Mouse (Mus musculus) embryonic facial prominence, embryonic 13.5 days (tissue): ENCODE results near the gene 6820408C15Rik. TPM values are rescaled to one million over a fixed set of nuclear protein-coding genes. Genes with fewer than 3 reads are reported as not detected.
A peak's percentile ranks its signal among the peaks of the same experiment; 100 is the strongest.
"Not testable (repeated sequence)": the region's sequence is repeated elsewhere in the genome, so short reads cannot be mapped to it uniquely, and the experiment has no call there.

Source experiments
- ATAC-seq: fragments of 200-750 bp; cut with Nextera tagmentation; 2 replicates; pipeline ENCODE4 v1.8.0; 2017; ENCODE audit warnings: low read depth; ENCODE audit not compliant: insufficient number of reproducible peaks, insufficient read depth, low FRiP score, low TSS enrichment
- H3K27ac ChIP-seq: fragments of 300-500 bp; sonication (generic); 2 replicates; pipeline ENCODE4 v1.5.1; 2015; ENCODE audit warnings: moderate library complexity, mild to moderate bottlenecking, inconsistent platforms
- H3K27me3 ChIP-seq: fragments of 300-500 bp; sonication (generic); 2 replicates; pipeline ENCODE4 v1.6.1; 2015; ENCODE audit warnings: mild to moderate bottlenecking, inconsistent platforms
- H3K36me3 ChIP-seq: fragments of 300-500 bp; sonication (generic); 2 replicates; pipeline ENCODE4 v1.6.1; 2015; ENCODE audit warnings: mild to moderate bottlenecking, inconsistent platforms
- H3K4me1 ChIP-seq: fragments of 300-500 bp; sonication (generic); 2 replicates; pipeline ENCODE4 v1.6.1; 2015; ENCODE audit warnings: inconsistent platforms
- H3K4me2 ChIP-seq: fragments of 300-500 bp; sonication (generic); 2 replicates; pipeline ENCODE4 v1.6.1; 2015; ENCODE audit warnings: moderate library complexity, mild to moderate bottlenecking, inconsistent platforms
- H3K4me3 ChIP-seq: fragments of 300-500 bp; sonication (generic); 2 replicates; pipeline ENCODE4 v1.5.1; 2015; ENCODE audit warnings: mild to moderate bottlenecking, inconsistent platforms
- H3K9ac ChIP-seq: fragments of 300-500 bp; sonication (generic); 2 replicates; pipeline ENCODE4 v1.6.1; 2015; ENCODE audit warnings: mild to moderate bottlenecking, inconsistent platforms
- H3K9me3 ChIP-seq: fragments of 300-500 bp; sonication (generic); 2 replicates; pipeline ENCODE4 v1.6.1; 2016; ENCODE audit warnings: inconsistent platforms
- WGBS: fragments of 180-500 bp; shearing (Covaris S2); methylation state at CpG from one replicate; pipeline ENCODE4 v1.1.7; 2015; ENCODE audit warnings: mixed read lengths; 5-methylcytosine and 5-hydroxymethylcytosine counted together
- polyA plus RNA-seq: library from polyadenylated mRNA; unstranded; fragments of >200 nt; fragmentation: Nextera tagmentation; extraction: Ambion mirVana; gene quantifications from 2 replicates; pipeline ENCODE4 v1.2.1, GENCODE M21; 2015

The 6820408C15Rik gene
- polyA plus RNA-seq, 1 experiment from 2014 or later, result 0.44 TPM

DNA sequence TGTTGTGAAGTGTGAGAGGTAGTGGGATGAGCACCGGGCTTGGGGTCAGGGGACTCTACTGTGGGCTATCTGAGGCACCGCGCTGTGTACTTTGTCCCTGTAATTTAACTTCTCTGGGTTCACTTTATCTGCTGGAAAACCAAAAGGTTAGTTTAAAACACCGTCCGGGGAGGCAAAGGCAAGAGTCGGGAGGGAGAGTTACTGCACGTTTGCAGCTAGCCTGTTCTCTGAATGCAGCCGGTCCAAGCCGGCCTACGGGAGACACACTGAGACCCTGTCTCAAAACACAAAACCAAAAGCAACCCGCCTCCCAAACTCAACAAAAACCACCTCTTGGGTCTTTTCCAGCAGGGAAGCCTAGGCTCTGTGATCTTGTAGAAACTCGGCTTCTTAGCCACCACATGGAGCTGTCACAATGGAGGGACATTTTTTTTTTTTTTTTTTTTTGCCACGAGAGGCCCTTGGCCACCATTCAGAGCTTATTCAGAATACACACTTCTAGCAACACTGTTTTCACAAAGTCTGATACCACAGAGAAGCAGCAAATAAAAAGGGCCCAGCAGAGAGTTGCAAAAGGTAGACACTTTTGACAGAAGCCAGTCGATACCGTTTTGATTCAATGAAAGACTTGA is 2.7 kb upstream of the 6820408C15Rik start:
- peak overlapping the region; percentile 99 for H3K27ac ChIP-seq
- H3K9ac ChIP-seq, result peak overlapping the region; percentile 99
- peak overlapping the region; percentile 95 for H3K4me2 ChIP-seq
- H3K36me3 ChIP-seq, result no peaks in the 10 kb centered on the region
- no peaks in the 10 kb centered on the region for H3K27me3 ChIP-seq
- WGBS, result 2% methylated on average over 15 of the region's 15 CpGs
- no peak for ATAC-seq
- peak overlapping the region; percentile 90 for H3K4me3 ChIP-seq
- H3K9me3 ChIP-seq, result no peaks in the 10 kb centered on the region; the same call in none of the 2 replicates
- H3K4me1 ChIP-seq, result peaks cover 41% of the 10 kb centered on the region

DNA sequence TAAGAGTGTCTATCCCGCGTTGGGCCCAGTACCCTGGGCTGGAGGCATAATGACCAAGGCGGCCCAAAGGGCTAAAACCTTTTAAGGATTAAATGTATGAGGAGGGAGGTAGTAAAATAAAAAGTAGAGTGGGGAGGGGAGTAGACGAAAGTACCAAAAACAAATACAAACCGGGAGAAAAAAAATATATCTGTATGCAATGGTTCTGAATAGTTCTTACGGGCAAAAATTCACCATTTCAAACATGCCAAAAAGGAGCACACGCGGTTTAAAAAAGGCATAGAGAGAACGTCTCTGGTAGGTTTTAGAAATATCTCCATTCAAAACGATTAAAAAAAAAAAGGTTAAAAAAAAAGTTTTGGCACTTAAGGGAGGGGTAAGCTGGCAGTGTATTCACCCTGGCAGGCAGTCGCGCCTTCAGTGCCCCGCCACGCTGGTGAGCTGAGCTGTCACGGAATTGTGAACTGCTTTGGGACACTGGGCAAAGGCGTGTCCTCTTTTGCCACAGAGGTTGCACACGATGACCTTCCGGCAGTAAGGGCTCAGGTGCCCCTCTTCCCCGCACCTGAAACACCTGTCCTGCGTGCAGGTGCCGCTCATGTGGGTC is 2.1 kb upstream of the 6820408C15Rik start:
- Histone ChIP-seq H3K4me1 (peaks cover 41% of the 10 kb centered on the region), H3K9me3 (no peaks in the 10 kb centered on the region; the same call in none of the 2 replicates), H3K36me3 (no peaks in the 10 kb centered on the region), H3K9ac (peak overlapping the region; percentile 99), H3K27me3 (no peaks in the 10 kb centered on the region), H3K27ac (peak overlapping the region; percentile 99), H3K4me2 (peak overlapping the region; percentile 95), H3K4me3 (peak overlapping the region; percentile 90)
- no peak for ATAC-seq
- 2% methylated on average over 21 of the region's 21 CpGs for WGBS

GRCm38 (mm10) chr2:152413765-152414584 is 1.4 kb upstream of the 6820408C15Rik start:
- H3K36me3 ChIP-seq, result no peaks in the 10 kb centered on the region
- H3K4me2 ChIP-seq, result peak overlapping the region; percentile 95
- H3K9me3 ChIP-seq, result no peaks in the 10 kb centered on the region; the same call in none of the 2 replicates
- ATAC-seq, result no peak
- no peaks in the 10 kb centered on the region for H3K27me3 ChIP-seq
- H3K4me1 ChIP-seq, result peaks cover 41% of the 10 kb centered on the region
- H3K9ac ChIP-seq, result peak overlapping the region; percentile 99
- WGBS, result under 1% methylated on average over 86 of the region's 86 CpGs
- peak overlapping the region; percentile 97 for H3K27ac ChIP-seq
- peak overlapping the region; percentile 90 for H3K4me3 ChIP-seq

DNA sequence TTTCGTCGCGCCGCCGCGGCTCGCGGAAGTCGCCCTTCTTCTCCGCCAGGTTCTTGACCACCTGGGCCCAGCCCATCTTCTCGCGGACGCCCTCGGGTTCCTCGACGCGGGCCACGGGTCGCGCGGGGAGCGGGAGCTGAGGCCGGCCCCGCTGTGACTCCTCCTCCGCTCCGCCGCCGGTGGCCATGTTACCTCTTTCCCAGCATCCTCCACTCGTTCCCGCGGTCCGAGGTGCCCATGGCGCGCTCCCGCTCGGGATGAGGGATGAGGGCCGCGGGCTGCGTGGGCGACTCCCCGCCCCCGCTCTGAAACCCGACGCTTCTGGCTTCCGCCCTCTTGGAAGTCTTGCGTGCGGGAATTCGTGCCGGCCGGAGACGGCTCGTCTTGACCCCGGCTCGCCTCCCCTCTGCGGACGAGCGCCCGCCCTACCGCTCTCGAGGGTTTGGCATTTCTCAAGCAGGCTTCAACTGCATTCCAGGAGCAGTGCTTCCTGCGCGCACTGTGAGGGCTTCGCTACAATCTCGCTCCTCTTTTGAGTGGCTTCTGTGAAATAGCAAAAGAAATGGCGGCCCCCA is 709 bp upstream of the 6820408C15Rik start, which contains the start of gene Zcchc3:
Gene Zcchc3 (minus strand): TSS at position 437 of the 575 bp plus-strand sequence.
- Histone ChIP-seq H3K9ac (peak within 1 kb of the TSS; percentile 99), H3K4me3 (peak within 1 kb of the TSS; percentile 90), H3K36me3 (no peaks in the 10 kb centered on the region), H3K4me2 (peak within 1 kb of the TSS; percentile 95), H3K27me3 (no peaks in the 10 kb centered on the region), H3K9me3 (no peaks in the 10 kb centered on the region; the same call in none of the 2 replicates), H3K4me1 (peaks cover 35% of the 10 kb centered on the region), H3K27ac (peak within 1 kb of the TSS; percentile 97)
- peak; percentile 80 for ATAC-seq
- WGBS, result under 1% methylated on average over 59 of the region's 65 CpGs

DNA sequence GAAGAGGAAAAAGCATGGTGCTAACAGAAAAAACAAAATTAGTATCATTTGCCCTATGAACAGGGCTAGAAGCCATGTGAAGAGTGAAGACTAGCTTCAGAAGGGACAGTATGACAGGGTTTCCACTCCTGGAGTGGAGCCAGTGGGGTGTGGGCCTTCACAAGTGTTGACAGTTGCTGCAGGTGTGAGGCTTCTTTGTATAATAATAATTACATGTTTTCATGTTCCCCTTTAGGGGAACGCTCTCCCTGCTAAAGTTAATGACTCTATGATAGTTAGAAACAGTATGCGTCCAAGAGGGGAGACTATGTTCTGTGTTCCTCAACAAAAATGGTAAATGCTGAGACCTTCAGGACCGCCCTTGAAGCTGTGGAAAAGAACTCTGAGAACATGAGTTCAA is 399 bp downstream of the 6820408C15Rik start:
- WGBS, result 92% methylated on average over 3 of the region's 3 CpGs
- peaks cover 24% of the 10 kb centered on the region for H3K4me1 ChIP-seq
- no peak for ATAC-seq
- no peaks in the 10 kb centered on the region for H3K36me3 ChIP-seq
- no peak overlapping the region for H3K9ac ChIP-seq
- H3K4me3 ChIP-seq, result peak overlapping the region; percentile 90; the same call in 1 of the 2 replicates
- no peaks in the 10 kb centered on the region; the same call in none of the 2 replicates for H3K9me3 ChIP-seq
- H3K4me2 ChIP-seq, result peak overlapping the region; percentile 95
- H3K27me3 ChIP-seq, result no peaks in the 10 kb centered on the region
- H3K27ac ChIP-seq, result peak overlapping the region; percentile 97

DNA sequence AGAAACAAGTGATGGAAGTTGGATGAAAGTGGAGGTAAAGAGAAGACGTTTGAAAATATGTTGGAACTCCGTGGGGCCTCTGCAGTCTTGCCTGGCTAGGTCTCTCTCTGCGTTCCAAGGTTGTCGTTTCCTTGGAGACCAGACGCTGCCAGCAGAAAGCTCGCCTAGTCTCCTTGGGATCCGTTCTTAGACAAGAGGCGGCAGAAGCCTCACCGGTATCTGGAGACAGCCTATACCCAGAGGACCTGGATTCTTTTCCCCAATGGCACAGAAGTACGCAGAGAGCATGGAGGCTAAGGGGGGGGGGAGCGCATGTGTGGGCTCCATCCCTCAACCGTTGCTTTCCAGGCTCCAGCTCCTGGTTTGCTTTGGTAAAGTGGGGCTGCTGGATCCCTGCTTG is 12.1 kb downstream of the 6820408C15Rik start:
- peak overlapping the region; percentile 51 for H3K9ac ChIP-seq
- no peak overlapping the region for H3K27ac ChIP-seq
- WGBS, result 4% methylated on average over 12 of the region's 12 CpGs
- no peak for ATAC-seq
- H3K27me3 ChIP-seq, result no peaks in the 10 kb centered on the region
- H3K4me1 ChIP-seq, result peaks cover 11% of the 10 kb centered on the region
- 0 out of 2 replicates have a peak overlapping the region, but pooled peaks have one; percentile 18 for H3K4me3 ChIP-seq
- no peaks in the 10 kb centered on the region for H3K9me3 ChIP-seq
- H3K36me3 ChIP-seq, result no peaks in the 10 kb centered on the region
- H3K4me2 ChIP-seq, result peak overlapping the region; percentile 53

- H3K27ac ChIP-seq, H3K4me3 ChIP-seq, ATAC-seq, H3K4me2 ChIP-seq, H3K36me3 ChIP-seq, H3K9ac ChIP-seq, H3K9me3 ChIP-seq, H3K27me3 ChIP-seq: not testable (repeated sequence)
- peaks cover 11% of the 10 kb centered on the region for H3K4me1 ChIP-seq
- 88% methylated on average over 2 of the region's 2 CpGs for WGBS
Measured at GRCm38 (mm10) chr2:152428481-152428880, 13.1 kb downstream of the 6820408C15Rik start.

- Histone ChIP-seq H3K27me3 (no peaks in the 10 kb centered on the region), H3K36me3 (no peaks in the 10 kb centered on the region), H3K9me3 (no peaks in the 10 kb centered on the region), H3K9ac (no peak overlapping the region), H3K4me3 (no peak overlapping the region), H3K4me2 (no peak overlapping the region), H3K27ac (no peak overlapping the region), H3K4me1 (peaks cover 8% of the 10 kb centered on the region)
- ATAC-seq, result no peak
- 61% methylated on average over 7 of the region's 7 CpGs for WGBS
Measured at GRCm38 (mm10) chr2:152436405-152436901, 21.1 kb downstream of the 6820408C15Rik start.

- WGBS, result 2% methylated on average over 23 of the region's 23 CpGs
Measured at GRCm38 (mm10) chr2:152436983-152437860, 21.8 kb downstream of the 6820408C15Rik start.

GRCm38 (mm10) chr2:152438963-152439362 is 23.6 kb downstream of the 6820408C15Rik start:
- Histone ChIP-seq H3K27ac (no peak overlapping the region), H3K4me3 (no peak overlapping the region), H3K36me3 (no peaks in the 10 kb centered on the region), H3K4me2 (no peak overlapping the region), H3K9me3 (no peaks in the 10 kb centered on the region), H3K9ac (no peak overlapping the region), H3K4me1 (peaks cover 8% of the 10 kb centered on the region), H3K27me3 (no peaks in the 10 kb centered on the region)
- WGBS, result 56% methylated on average over 1 of the region's 1 CpGs
- no peak for ATAC-seq

More at GRCm38 (mm10) chr2:152436983-152437860, 21.8 kb downstream of the 6820408C15Rik start:
- Histone ChIP-seq H3K9ac (peak overlapping the region; percentile 76), H3K27me3 (no peaks in the 10 kb centered on the region), H3K27ac (no peak overlapping the region), H3K4me2 (peak overlapping the region; percentile 73), H3K4me1 (peaks cover 8% of the 10 kb centered on the region), H3K36me3 (no peaks in the 10 kb centered on the region), H3K4me3 (peak overlapping the region; percentile 42), H3K9me3 (no peaks in the 10 kb centered on the region)
- ATAC-seq, result 0 out of 2 replicates have a peak, but pooled peaks have one; percentile 33
